Mouse (Mus musculus) testis, adult 2 months (tissue): ENCODE measurements around the gene Dmbx1.

Experiments used
- CTCF ChIP-seq: fragments of 200-500 bp; IDR thresholded peaks from 2 replicates; pipeline ENCODE4 v1.5.1; 2012; ENCODE audit warnings: low read depth, mild to moderate bottlenecking, inconsistent platforms, low read length, moderate library complexity; ENCODE audit not compliant: control insufficient read depth, insufficient read depth, insufficient replicate concordance
- POLR2A ChIP-seq: fragments of 200-500 bp; IDR thresholded peaks from 2 replicates; pipeline ENCODE4 v1.6.1; 2012; ENCODE audit warnings: low read depth, mild to moderate bottlenecking, inconsistent platforms, low read length, moderate library complexity; ENCODE audit not compliant: control insufficient read depth

GRCm38 (mm10) chr4:115961991-115962390 lies 22.3 kb upstream of the Dmbx1 start:
- TF ChIP-seq CTCF (no peak), POLR2A (no peak)
